Mouse (Mus musculus) lung, postnatal 0 days (tissue): Measurements from ENCODE around the gene Eci1.

Experiments
- CTCF ChIP-seq: IDR thresholded peaks from 2 replicates; pipeline ENCODE4 v1.5.1; 2016; ENCODE audit warnings: antibody characterized with exemption, mild to moderate bottlenecking
- EP300 ChIP-seq: IDR thresholded peaks from 2 replicates; pipeline ENCODE4 v1.6.1; 2016; ENCODE audit warnings: antibody characterized with exemption, mild to moderate bottlenecking, control low read depth

GRCm38 (mm10) chr17:24443409-24443808, 17.0 kb downstream of the Eci1 start:
- TF ChIP-seq CTCF (no peak), EP300 (no peak)
